Comparison of ENCODE assay signal across 10 mouse cellular contexts in genomic region chrX:101819163-101819562, GRCm38 (mm10). TPM values are rescaled to one million over a fixed set of nuclear protein-coding genes. Genes with fewer than 3 reads are reported as not detected.
DNase-seq lines count a peak whose midpoint lies in the region; ATAC-seq lines count a peak whose summit lies in the region.
"Had no signal": no experiment of that assay in that cellular context is flagged by ENCODE, and none has a peak within 500 bp of the region (broad histone marks: within the 10 kb centered on the region; RNA-seq: fewer than 3 reads in every experiment).

No protein-coding gene starts in this region.

- H3K36me3 ChIP-seq in kidney, embryonic 16.5 days (ENCODE audit: insufficient read depth, low read length) = no peaks in the 10 kb centered on the region
- H3K36me3 ChIP-seq in forebrain, embryonic 12.5 days (replicated peaks) = no peaks in the 10 kb centered on the region

- no peaks in the 10 kb centered on the region for H3K9me3 ChIP-seq in kidney, embryonic 16.5 days (ENCODE audit: low read length)
- H3K9me3 ChIP-seq in forebrain, embryonic 12.5 days = no peaks in the 10 kb centered on the region

- H3K27ac ChIP-seq in kidney, embryonic 16.5 days (ENCODE audit: low read length) = no peak overlapping the region
- H3K27ac ChIP-seq in forebrain, embryonic 12.5 days = no peak overlapping the region

- peak; percentile 11 for DNase-seq in kidney, adult 18-20 months
- peak; percentile 14 for DNase-seq in thymus, postnatal 0 days (ENCODE audit: low spot score)
- DNase-seq in thymus, postnatal 4 days = no peak
- peak; percentile 3 for DNase-seq in embryo, embryonic 9.5 days (ENCODE audit: extremely low spot score)
- peak; percentile 3 for DNase-seq in thymus, postnatal 25 days
- DNase-seq: adrenal gland, adult 8-10 months; gastrocnemius, postnatal 10 days had no signal

- peaks cover 12% of the 10 kb centered on the region; the same call in 1 of the 2 replicates for H3K27me3 ChIP-seq in kidney, embryonic 16.5 days (ENCODE audit: insufficient read depth, low read length)
- H3K27me3 ChIP-seq in forebrain, embryonic 12.5 days = peaks cover 49% of the 10 kb centered on the region

- ATAC-seq in kidney, embryonic 16.5 days (ENCODE audit: low FRiP score, low TSS enrichment) = no peak
- ATAC-seq in forebrain, embryonic 12.5 days (ENCODE audit: low FRiP score) = no peak
- no peak for ATAC-seq in frontal cortex, adult (ENCODE audit: low TSS enrichment)

- no peak overlapping the region for H3K4me2 ChIP-seq in kidney, embryonic 16.5 days (replicated peaks; ENCODE audit: low read depth, low read length)
- H3K4me2 ChIP-seq in forebrain, embryonic 12.5 days = no peak overlapping the region

- H3K9ac ChIP-seq in kidney, embryonic 16.5 days (replicated peaks; ENCODE audit: low read length) = no peak overlapping the region
- H3K9ac ChIP-seq in forebrain, embryonic 12.5 days = no peak overlapping the region

- 63% methylated on average over 1 of the region's 1 CpGs for WGBS in kidney, embryonic 16.5 days
- WGBS in forebrain, embryonic 12.5 days = 73% methylated on average over 1 of the region's 1 CpGs

- no peak overlapping the region for H3K4me3 ChIP-seq in kidney, embryonic 16.5 days (ENCODE audit: low read length)
- no peak overlapping the region for H3K4me3 ChIP-seq in forebrain, embryonic 12.5 days (replicated peaks)

- H3K4me1 ChIP-seq in kidney, embryonic 16.5 days (ENCODE audit: insufficient read depth, low read length) = no peaks in the 10 kb centered on the region
- H3K4me1 ChIP-seq in forebrain, embryonic 12.5 days = no peaks in the 10 kb centered on the region

RNA-seq across cellular contexts. Expression of gene 8030474K03Rik, which starts 24.7 kb away (rescaled TPM):
- 0.22 and 0.33 TPM in 2 replicates for polyA plus RNA-seq in kidney, embryonic 16.5 days (2015; fragmentation: Nextera tagmentation; extraction: Ambion mirVana)
- polyA plus RNA-seq in thymus, postnatal 0 days (2015; fragmentation: Nextera tagmentation; extraction: Ambion mirVana) = 0.82 and 1.5 TPM in 2 replicates
- 0.10 TPM in 1 of 2 replicates, not detected in the other for polyA plus RNA-seq in forebrain, embryonic 12.5 days (2016; fragmentation: Nextera tagmentation; extraction: Ambion mirVana)

RNA-seq across cellular contexts. Expression of gene Gm4779, which starts 24.9 kb away (rescaled TPM):
- polyA plus RNA-seq in kidney, embryonic 16.5 days (2015; fragmentation: Nextera tagmentation; extraction: Ambion mirVana) = 0.22 and 0.24 TPM in 2 replicates
- 0.38 and 1.2 TPM in 2 replicates for polyA plus RNA-seq in thymus, postnatal 0 days (2015; fragmentation: Nextera tagmentation; extraction: Ambion mirVana)
- polyA plus RNA-seq in forebrain, embryonic 12.5 days (2016; fragmentation: Nextera tagmentation; extraction: Ambion mirVana) = not detected in 2 replicates

RNA-seq across cellular contexts. Expression of gene Nhsl2, which starts 30.0 kb away (rescaled TPM):
- 12.0 and 12.1 TPM in 2 replicates for polyA plus RNA-seq in kidney, embryonic 16.5 days (2015; fragmentation: Nextera tagmentation; extraction: Ambion mirVana)
- 0.59 and 0.62 TPM in 2 replicates for polyA plus RNA-seq in thymus, postnatal 0 days (2015; fragmentation: Nextera tagmentation; extraction: Ambion mirVana)
- 8.2 and 9.0 TPM in 2 replicates for polyA plus RNA-seq in forebrain, embryonic 12.5 days (2016; fragmentation: Nextera tagmentation; extraction: Ambion mirVana)
